Mouse (Mus musculus) MEL (cell line): Measurements from ENCODE around the gene Hsf3. TPM values are rescaled to one million over a fixed set of nuclear protein-coding genes. Genes with fewer than 3 reads are reported as not detected.

Experiments used
- DNase-seq: peaks from one replicate; pipeline ENCODE4 v3.0.0; 2011; ENCODE audit warnings: low read depth, low spot score
- H3K27ac ChIP-seq: 2 replicates; pipeline ENCODE4 v1.5.1; 2012; ENCODE audit warnings: low read depth, mild to moderate bottlenecking, control low read depth, low read length, moderate library complexity; ENCODE audit not compliant: control insufficient read depth
- H3K27me3 ChIP-seq, 2 experiments: fragments of 150-350 bp in 1 of 2; sonication (generic) in 1 of 2; 2 replicates each; pipeline ENCODE4 v1.6.1; 2012; ENCODE audit warnings: low read length in 2 of 2, mild to moderate bottlenecking in 2 of 2, improper control_type of control experiment in 1 of 2, moderate library complexity in 1 of 2; ENCODE audit not compliant: insufficient read depth in 2 of 2, control insufficient read depth in 1 of 2
- H3K36me3 ChIP-seq, 2 experiments: 2 replicates each; pipeline ENCODE4 v1.6.1; 2012 to 2014; ENCODE audit warnings: low read length in 2 of 2, improper control_type of control experiment in 1 of 2, inconsistent platforms in 1 of 2, mild to moderate bottlenecking in 1 of 2; ENCODE audit not compliant: insufficient read depth in 2 of 2, control insufficient read depth in 1 of 2
- H3K4me1 ChIP-seq, 2 experiments: fragments of 150-350 bp in 1 of 2; sonication (generic) in 1 of 2; 2 replicates each; pipeline ENCODE4 v1.6.1; 2012; ENCODE audit warnings: low read length in 2 of 2, improper control_type of control experiment in 1 of 2, mild to moderate bottlenecking in 1 of 2; ENCODE audit not compliant: insufficient read depth in 2 of 2, control insufficient read depth in 1 of 2
- H3K4me3 ChIP-seq, 2 experiments: fragments of 150-350 bp in 1 of 2; sonication (generic) in 1 of 2; 2 replicates each; pipeline ENCODE4 v1.5.1; 2012; ENCODE audit warnings: low read depth in 2 of 2, low read length in 2 of 2, mild to moderate bottlenecking in 2 of 2, moderate library complexity in 2 of 2, control low read depth in 1 of 2, improper control_type of control experiment in 1 of 2; ENCODE audit not compliant: control insufficient read depth in 1 of 2, insufficient read depth in 1 of 2
- H3K79me2 ChIP-seq: 2 replicates; pipeline ENCODE4 v1.6.1; 2012; ENCODE audit warnings: mild to moderate bottlenecking, low read length, moderate library complexity; ENCODE audit not compliant: control insufficient read depth, poor library complexity, insufficient read depth
- H3K9ac ChIP-seq: 2 replicates; pipeline ENCODE4 v1.6.1; 2012; ENCODE audit warnings: low read depth, mild to moderate bottlenecking, control low read depth, low read length, moderate library complexity; ENCODE audit not compliant: control insufficient read depth, poor library complexity, severe bottlenecking
- H3K9me3 ChIP-seq: fragments of 150-350 bp; sonication (generic); replicated peaks from 2 replicates; pipeline ENCODE4 v1.6.1; 2012; ENCODE audit warnings: mild to moderate bottlenecking, low read length, improper control_type of control experiment, moderate library complexity; ENCODE audit not compliant: insufficient read depth
- BHLHE40 ChIP-seq: IDR thresholded peaks from 2 replicates; pipeline ENCODE4 v1.6.1; 2012; ENCODE audit warnings: low read depth, mild to moderate bottlenecking, inconsistent platforms, low read length, improper control_type of control experiment, borderline replicate concordance
- CTCF ChIP-seq, 3 experiments: IDR thresholded peaks in 2 of 3; conservative IDR thresholded peaks in 1 of 3; 2 replicates each; pipeline ENCODE4 v1.5.1; 2011 to 2012; ENCODE audit warnings: low read length in 3 of 3, low read depth in 2 of 3, mild to moderate bottlenecking in 2 of 3, improper control_type of control experiment in 1 of 3, inconsistent platforms in 1 of 3, mixed read lengths in 1 of 3, moderate library complexity in 1 of 3; ENCODE audit not compliant: control insufficient read depth in 1 of 3, insufficient read depth in 1 of 3, poor library complexity in 1 of 3, severe bottlenecking in 1 of 3
- E2F4 ChIP-seq: IDR thresholded peaks from 2 replicates; pipeline ENCODE4 v1.6.1; 2011; ENCODE audit warnings: low read depth, low read length, improper control_type of control experiment, borderline replicate concordance
- ELF1 ChIP-seq: IDR thresholded peaks from 2 replicates; pipeline ENCODE4 v1.6.1; 2014; ENCODE audit warnings: low read depth, mild to moderate bottlenecking, inconsistent platforms, low read length, improper control_type of control experiment, moderate library complexity
- EP300 ChIP-seq, 2 experiments: IDR thresholded peaks; 2 replicates each; pipeline ENCODE4 v1.6.1; 2011; ENCODE audit warnings: improper control_type of control experiment in 2 of 2, low read length in 2 of 2, low read depth in 1 of 2, mild to moderate bottlenecking in 1 of 2
- GATA1 ChIP-seq: IDR thresholded peaks from 2 replicates; pipeline ENCODE4 v1.6.1; 2011; ENCODE audit warnings: low read depth, low read length, improper control_type of control experiment
- KAT2A ChIP-seq: conservative IDR thresholded peaks from 2 replicates; pipeline ENCODE4 v1.6.1; 2012; ENCODE audit warnings: low read depth, low read length, improper control_type of control experiment, inconsistent platforms
- MAZ ChIP-seq: IDR thresholded peaks from 2 replicates; pipeline ENCODE4 v1.6.1; 2012; ENCODE audit warnings: low read depth, mild to moderate bottlenecking, inconsistent platforms, low read length, improper control_type of control experiment
- MYB ChIP-seq: IDR thresholded peaks from 2 replicates; pipeline ENCODE4 v1.6.1; 2011; ENCODE audit warnings: mild to moderate bottlenecking, low read depth, low read length, improper control_type of control experiment
- NRF1 ChIP-seq: IDR thresholded peaks from 2 replicates; pipeline ENCODE4 v1.6.1; 2014; ENCODE audit warnings: low read depth, mild to moderate bottlenecking, inconsistent platforms, low read length, improper control_type of control experiment, moderate library complexity; ENCODE audit not compliant: poor library complexity, insufficient read depth, severe bottlenecking
- POLR2AphosphoS2 ChIP-seq: IDR thresholded peaks from 2 replicates; pipeline ENCODE4 v1.6.1; 2011; ENCODE audit warnings: low read length, improper control_type of control experiment
- POLR2AphosphoS5 ChIP-seq: IDR thresholded peaks from 2 replicates; pipeline ENCODE4 v1.6.1; 2012; ENCODE audit warnings: low read depth, borderline replicate concordance, mild to moderate bottlenecking, inconsistent platforms, low read length, moderate library complexity, mixed read lengths
- RAD21 ChIP-seq: IDR thresholded peaks from 2 replicates; pipeline ENCODE4 v1.6.1; 2011; ENCODE audit warnings: mild to moderate bottlenecking, low read depth, low read length, improper control_type of control experiment
- SIN3A ChIP-seq: IDR thresholded peaks from 2 replicates; pipeline ENCODE4 v1.6.1; 2012; ENCODE audit warnings: low read length, improper control_type of control experiment, inconsistent platforms
- TAL1 ChIP-seq: IDR thresholded peaks from 2 replicates; pipeline ENCODE4 v1.6.1; 2012; ENCODE audit warnings: mild to moderate bottlenecking, inconsistent platforms, low read length, moderate library complexity, mixed read lengths
- TBP ChIP-seq: IDR thresholded peaks from 2 replicates; pipeline ENCODE4 v1.8.0; 2011; ENCODE audit warnings: low read depth, low read length, improper control_type of control experiment
- TCF12 ChIP-seq: IDR thresholded peaks from 2 replicates; pipeline ENCODE4 v1.6.1; 2014; ENCODE audit warnings: low read depth, mild to moderate bottlenecking, inconsistent platforms, low read length, improper control_type of control experiment, moderate library complexity
- UBTF ChIP-seq: IDR thresholded peaks from 2 replicates; pipeline ENCODE4 v1.6.1; 2012; ENCODE audit warnings: low read depth, mild to moderate bottlenecking, inconsistent platforms, low read length, improper control_type of control experiment, moderate library complexity, borderline replicate concordance; ENCODE audit not compliant: insufficient read depth
- USF1 ChIP-seq: IDR thresholded peaks from 2 replicates; pipeline ENCODE4 v1.6.1; 2014; ENCODE audit warnings: low read depth, mild to moderate bottlenecking, inconsistent platforms, low read length, improper control_type of control experiment, moderate library complexity
- USF2 ChIP-seq, 2 experiments: IDR thresholded peaks; 2 replicates each; pipeline ENCODE4 v1.6.1; 2011 to 2012; ENCODE audit warnings: improper control_type of control experiment in 2 of 2, low read length in 2 of 2, borderline replicate concordance in 1 of 2, inconsistent platforms in 1 of 2, low read depth in 1 of 2, mild to moderate bottlenecking in 1 of 2; ENCODE audit not compliant: insufficient read depth in 1 of 2
- ZC3H11A ChIP-seq: IDR thresholded peaks from 2 replicates; pipeline ENCODE4 v1.6.1; 2012; ENCODE audit warnings: low read depth, mild to moderate bottlenecking, inconsistent platforms, low read length, improper control_type of control experiment
- ZKSCAN1 ChIP-seq: IDR thresholded peaks from 2 replicates; pipeline ENCODE4 v1.6.1; 2012; ENCODE audit warnings: low read depth, mild to moderate bottlenecking, inconsistent platforms, low read length, improper control_type of control experiment, moderate library complexity
- ZMIZ1 ChIP-seq: IDR thresholded peaks from 2 replicates; pipeline ENCODE4 v1.6.1; 2012; ENCODE audit warnings: low read depth, mild to moderate bottlenecking, inconsistent platforms, low read length, improper control_type of control experiment, moderate library complexity
- ZNF384 ChIP-seq: IDR thresholded peaks from 2 replicates; pipeline ENCODE4 v1.6.1; 2012; ENCODE audit warnings: low read depth, mild to moderate bottlenecking, inconsistent platforms, low read length, improper control_type of control experiment
- polyA plus RNA-seq, 2 experiments: library from polyadenylated mRNA; stranded (reverse) in 1 of 2; unstranded in 1 of 2; fragments of >175 nt in 1 of 2; fragments of >200 nt in 1 of 2; gene quantifications; 2 replicates each; pipeline versions ENCODE4 v1.2.1 to v1.2.4; 2012; ENCODE audit warnings: low replicate concordance in 2 of 2, low read depth in 1 of 2; ENCODE audit not compliant: insufficient read length in 2 of 2, insufficient read depth in 1 of 2, missing spikeins in 1 of 2
- total RNA-seq: library from RNA; depleted of rRNA; stranded (reverse); fragments of 300-350 nt; gene quantifications from 2 replicates; pipeline ENCODE4 v1.2.3, GENCODE M21; 2012

The Hsf3 gene
- total and polyA plus RNA-seq, 3 experiments, result not detected

- Histone ChIP-seq H3K9me3 (no peaks in the 10 kb centered on the region), H3K9ac (no peak within 1 kb of the TSS), H3K27ac (no peak within 1 kb of the TSS), H3K27me3 (no peaks in the 10 kb centered on the region), H3K36me3 (no peaks in the 10 kb centered on the region), H3K4me3 (no peak within 1 kb of the TSS), H3K79me2 (no peaks in the 10 kb centered on the region), H3K4me1 (no peaks in the 10 kb centered on the region)
- DNase-seq, result no peak
- TF ChIP-seq CTCF (IDR thresholded peaks at IDR 0.05 in 2 of 3, conservative IDR thresholded peaks at IDR 0.05 in 1 of 3; ENCODE audit: control insufficient read depth in 1 of 3, insufficient read depth in 1 of 3, low read depth in 2 of 3, low read length in 3 of 3, poor library complexity in 1 of 3, severe bottlenecking in 1 of 3) (no peak), BHLHE40 (no peak), POLR2AphosphoS5 (no peak)
Measured at GRCm38 (mm10) chrX:96455149-96455548, 945 bp downstream of the Hsf3 start, which contains the start of gene Heph. TSS of gene Heph (plus strand) at chrX:96455359.

- no peaks in the 10 kb centered on the region for H3K27me3 ChIP-seq
- no peaks in the 10 kb centered on the region for H3K9me3 ChIP-seq
- TF ChIP-seq ZMIZ1, result no peak
- no peak for TF ChIP-seq E2F4
- TF ChIP-seq USF1, result peak; percentile 77; the same call in 1 of the 2 replicates
- TF ChIP-seq TCF12, result peak; percentile 55; the same call in 1 of the 2 replicates
- H3K4me3 ChIP-seq, result no peak overlapping the region
- DNase-seq, result no peak
- H3K79me2 ChIP-seq, result no peaks in the 10 kb centered on the region
- H3K4me1 ChIP-seq, result peaks cover 5 to 9% of the 10 kb centered on the region in 2 experiments
- H3K9ac ChIP-seq, result no peak overlapping the region
- H3K27ac ChIP-seq, result no peak overlapping the region
- H3K36me3 ChIP-seq, result peaks cover 0 to 15% of the 10 kb centered on the region in 2 experiments; a peak in 2 of 4 replicates
Measured at GRCm38 (mm10) chrX:96419383-96419782, 36.7 kb downstream of the Hsf3 start.

GRCm38 (mm10) chrX:96417733-96418132 is 38.4 kb downstream of the Hsf3 start:
- no peaks in the 10 kb centered on the region for H3K9me3 ChIP-seq
- no peak overlapping the region for H3K4me3 ChIP-seq
- peaks cover 0 to 15% of the 10 kb centered on the region in 2 experiments; a peak in 2 of 4 replicates for H3K36me3 ChIP-seq
- peak overlapping the region; percentile 50; the same call in 1 of the 2 replicates for H3K27ac ChIP-seq
- H3K79me2 ChIP-seq, result no peaks in the 10 kb centered on the region
- no peaks in the 10 kb centered on the region for H3K27me3 ChIP-seq
- no peak overlapping the region for H3K9ac ChIP-seq
- H3K4me1 ChIP-seq, result peaks cover 5 to 9% of the 10 kb centered on the region in 2 experiments
- DNase-seq, result peak; percentile 35
- TF ChIP-seq RAD21 (no peak), POLR2AphosphoS2 (no peak), USF2 (IDR thresholded peaks at IDR 0.05; ENCODE audit: borderline replicate concordance in 1 of 2, insufficient read depth in 1 of 2, low read depth in 1 of 2, low read length in 2 of 2) (no peak), CTCF (IDR thresholded peaks at IDR 0.05 in 2 of 3, conservative IDR thresholded peaks at IDR 0.05 in 1 of 3; ENCODE audit: control insufficient read depth in 1 of 3, insufficient read depth in 1 of 3, low read depth in 2 of 3, low read length in 3 of 3, poor library complexity in 1 of 3, severe bottlenecking in 1 of 3) (no peak), TCF12 (peak; percentile 88), NRF1 (no peak), MAZ (no peak), EP300 (IDR thresholded peaks at IDR 0.05; ENCODE audit: low read depth in 1 of 2, low read length in 2 of 2) (peak; percentile 86 to 89), POLR2AphosphoS5 (no peak), UBTF (no peak), SIN3A (no peak), ZNF384 (peak; percentile 20; the same call in 1 of the 2 replicates), TAL1 (peak; percentile 75), TBP (no peak), ZKSCAN1 (no peak), ZC3H11A (no peak), ELF1 (no peak), BHLHE40 (no peak), GATA1 (peak; percentile 73), KAT2A (no peak), MYB (0 out of 2 replicates have a peak, but pooled peaks have one; percentile 17)
